Mouse (Mus musculus) spleen, adult 18-20 months (tissue): ENCODE data around the gene Rnf149.

Experiments
- DNase-seq, 2 experiments: peaks; one replicate each; pipeline ENCODE4 v3.0.0; 2022; ENCODE audit warnings: mixed read lengths in 2 of 2

Gene Rnf149

DNA sequence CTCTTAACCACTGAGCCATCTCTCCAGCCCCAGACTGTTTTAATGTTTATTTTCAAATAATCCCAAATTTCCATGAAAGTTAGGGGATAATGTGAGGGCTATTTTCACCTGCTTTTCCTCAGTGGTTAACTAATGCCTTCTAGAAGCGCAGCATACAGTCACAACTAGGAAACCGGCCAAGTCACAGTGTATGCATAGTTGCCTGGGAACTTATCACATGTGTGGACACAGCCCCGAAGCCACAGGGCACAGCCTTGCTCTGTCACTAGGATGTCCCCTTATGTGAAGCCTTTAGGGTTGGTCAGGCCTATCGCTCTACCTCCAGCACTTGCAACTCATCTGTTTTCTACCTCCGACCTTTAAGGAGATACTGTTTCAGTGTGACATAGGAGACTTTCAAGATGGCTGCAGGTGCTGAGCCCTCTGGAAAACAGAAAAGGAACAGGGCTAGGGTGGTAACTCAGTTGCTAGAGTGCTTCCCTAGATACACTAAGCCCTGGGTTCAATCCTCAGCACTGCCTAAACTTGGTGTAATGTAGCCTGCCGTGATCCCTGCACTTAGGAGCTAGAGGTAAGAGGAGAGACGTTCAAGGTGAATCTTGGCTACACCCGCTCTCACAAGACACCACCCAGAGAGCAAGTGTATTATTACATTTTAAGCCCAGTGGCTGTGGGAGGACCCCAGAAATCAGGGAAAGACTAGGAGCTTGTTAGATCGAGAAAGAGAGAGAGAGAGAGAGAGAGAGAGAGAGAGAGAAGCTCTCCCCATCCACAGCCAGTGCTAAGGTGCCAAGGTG lies 50.6 kb downstream of the Rnf149 start:
- no peak for DNase-seq

DNA sequence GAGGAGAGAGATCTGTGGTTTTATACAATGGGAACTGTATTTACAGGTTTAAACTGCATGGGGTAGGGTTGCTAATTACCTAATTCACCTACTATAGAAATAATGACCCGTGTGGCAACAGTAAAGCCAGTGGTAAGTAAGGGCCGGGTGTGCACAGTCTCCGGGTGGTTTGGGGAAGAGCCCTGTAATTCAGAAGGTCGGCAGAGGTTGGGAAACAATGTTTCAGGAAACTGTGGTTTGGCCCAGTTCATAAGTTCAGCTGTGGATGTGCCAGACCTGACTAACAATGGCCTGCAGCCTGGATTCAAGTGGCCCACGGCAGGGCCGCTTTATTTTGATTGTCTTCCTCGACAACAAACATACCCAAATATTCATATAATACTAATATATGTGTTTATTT lies 51.4 kb downstream of the Rnf149 start:
- no peak for DNase-seq

DNA sequence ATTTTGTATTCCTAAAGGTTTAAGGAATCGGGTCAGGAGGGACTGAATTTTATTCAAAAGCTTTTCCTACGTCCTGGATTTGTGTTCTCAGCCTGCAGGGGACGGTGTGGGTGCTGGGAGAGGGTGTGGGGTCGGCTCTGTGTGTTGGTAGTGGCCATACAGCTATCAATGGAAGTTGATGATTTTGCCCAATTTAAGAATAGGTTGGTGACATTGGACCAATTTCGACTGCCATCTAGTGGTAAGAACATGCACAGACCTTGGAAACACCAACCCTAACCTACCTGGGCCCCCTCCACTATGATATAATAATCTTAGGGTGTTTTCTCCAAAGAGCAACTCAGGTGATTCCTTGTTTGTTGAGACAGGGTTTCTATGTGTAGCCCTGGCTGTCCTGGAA lies 54.7 kb downstream of the Rnf149 start:
- no peak for DNase-seq

- DNase-seq, result no peak
These were observed 55.9 kb downstream of the Rnf149 start for GRCm38 (mm10) chr1:39521326-39521725.

DNA sequence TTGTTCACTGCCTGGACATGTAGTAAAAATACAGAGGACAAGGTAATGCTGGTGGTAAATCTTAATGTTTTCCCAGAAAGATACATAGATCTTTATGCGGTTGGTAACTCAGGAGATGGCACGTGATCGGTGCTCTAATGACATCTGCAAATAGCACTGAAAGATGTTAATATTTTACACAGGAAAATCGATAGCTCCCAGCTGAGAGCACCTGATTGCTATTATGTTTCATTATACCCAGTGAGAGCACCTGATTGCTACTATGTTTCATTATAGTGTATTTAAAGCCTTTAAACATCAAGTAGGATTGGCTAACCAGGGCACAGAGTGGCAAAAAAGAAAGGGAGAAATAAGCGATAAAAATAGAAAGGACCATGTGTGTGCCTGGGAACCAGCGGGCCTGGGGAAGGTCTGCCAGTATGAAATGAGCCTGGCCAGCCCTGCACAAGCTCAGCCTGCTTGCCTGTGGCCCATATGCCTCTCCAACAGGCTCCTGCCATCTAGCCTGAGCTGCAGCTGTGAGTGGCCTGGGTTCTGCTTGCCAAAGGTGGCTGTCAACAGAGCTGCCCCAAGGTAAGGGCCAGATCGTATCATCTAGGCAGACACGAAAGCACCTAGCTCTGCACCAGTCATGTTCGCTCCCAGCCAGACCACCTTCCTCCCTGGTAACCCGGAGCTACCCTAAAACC lies 61.8 kb downstream of the Rnf149 start:
- DNase-seq, result no peak

DNA sequence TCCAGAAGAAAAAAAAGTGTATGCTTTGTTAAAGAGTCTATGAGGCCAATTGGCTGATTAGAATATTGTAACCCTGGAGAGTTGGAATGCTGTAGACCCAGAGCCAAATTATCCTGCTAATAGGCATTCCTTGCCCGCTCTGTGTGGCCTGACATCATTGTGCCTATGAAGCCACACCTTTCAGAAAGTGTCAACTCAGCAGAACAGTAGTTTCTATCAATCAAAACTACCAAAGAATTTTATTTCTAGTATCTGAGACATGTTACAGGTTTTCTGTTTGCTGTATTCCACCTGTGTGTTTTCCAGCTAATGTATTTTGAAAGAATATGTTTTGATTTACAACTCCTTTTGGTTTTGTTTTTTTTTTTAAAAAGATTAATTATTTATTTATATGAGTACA lies 65.0 kb downstream of the Rnf149 start:
- no peak for DNase-seq

- no peak for DNase-seq
These were observed 65.4 kb downstream of the Rnf149 start for GRCm38 (mm10) chr1:39511775-39512174.

- no peak for DNase-seq
These were observed 71.6 kb downstream of the Rnf149 start for GRCm38 (mm10) chr1:39505600-39505999.

DNA sequence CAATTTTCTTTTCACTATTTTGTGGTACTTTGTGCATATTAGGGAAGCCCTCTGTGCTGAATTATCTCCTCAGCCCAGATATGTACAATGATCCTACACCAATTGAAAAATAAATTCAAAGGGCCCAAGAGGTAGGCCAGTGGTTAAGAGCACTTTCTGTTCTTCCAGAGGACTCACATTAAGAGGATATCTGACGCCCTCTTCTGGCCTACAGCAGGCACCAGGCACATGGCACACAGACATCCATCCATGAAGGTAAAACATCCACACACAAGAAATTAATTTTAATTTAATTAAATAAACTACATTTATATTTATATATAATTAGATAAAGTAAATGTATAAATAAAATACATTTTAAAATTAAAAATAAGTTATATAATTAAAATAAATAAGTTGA lies 72.9 kb downstream of the Rnf149 start:
- DNase-seq, result no peak

GRCm38 (mm10) chr1:39502817-39503633 lies 74.2 kb downstream of the Rnf149 start:
- DNase-seq, result peak; percentile 27 to 31
